Mouse (Mus musculus) erythroblast, embryonic 14.5 days (primary cell): ENCODE measurements around the gene Pnmal1.

Experiments
- GATA1 ChIP-seq: IDR thresholded peaks from 2 replicates; pipeline ENCODE4 v1.6.1; 2012; ENCODE audit warnings: low read length, inconsistent platforms, mixed read lengths
- TAL1 ChIP-seq: IDR thresholded peaks from 3 replicates; pipeline ENCODE4 v1.6.1; 2012; ENCODE audit warnings: low read length, inconsistent platforms, mixed read lengths

GRCm38 (mm10) chr7:16947959-16948361, 11.5 kb upstream of the Pnmal1 start:
- TF ChIP-seq TAL1, result no peak
- no peak for TF ChIP-seq GATA1
